In genomic region chr16:65197203-65197844, GRCm38 (mm10) we compare ENCODE assay signal across 32 mouse cellular contexts.
DNase-seq lines count a peak whose midpoint lies in the region; ATAC-seq and TF ChIP-seq lines count a peak whose summit lies in the region.
"Had no signal": no experiment of that assay in that cellular context is flagged by ENCODE, and none has a peak within 500 bp of the region (broad histone marks: within the 10 kb centered on the region; RNA-seq: fewer than 3 reads in every experiment).

No protein-coding gene starts in this region.

- H3K4me3 ChIP-seq in limb, embryonic 14.5 days (replicated peaks; ENCODE audit: low read length), result no peak overlapping the region
- H3K4me3 ChIP-seq in limb, embryonic 10.5 days, result no peak overlapping the region
- H3K4me3 ChIP-seq: embryonic facial prominence, embryonic 12.5 days; gastrocnemius, adult 2 months; heart, adult 2 months; heart, embryonic 12.5 days; layer of hippocampus, adult 2 months; myocyte; neural tube, embryonic 12.5 days had no signal

- no peak for ATAC-seq in limb, embryonic 14.5 days (ENCODE audit: low FRiP score, low read depth)
- peak; percentile 38 to 41; a peak in 1 of 4 replicates for ATAC-seq in hematopoietic stem cell, adult 5-6 weeks (replicated peaks in 1 of 2; ENCODE audit: insufficient read depth in 1 of 2, low FRiP score in 2 of 2, low TSS enrichment in 1 of 2, low read depth in 1 of 2, poor library complexity in 2 of 2, severe bottlenecking in 2 of 2)
- ATAC-seq: forebrain, embryonic 16.5 days; intestine, postnatal 0 days; midbrain, embryonic 16.5 days had no signal

- H3K4me1 ChIP-seq in limb, embryonic 14.5 days (ENCODE audit: control insufficient read depth, insufficient read depth, low read length), result 0 out of 2 replicates have a peak, but pooled peaks cover 3% of the 10 kb centered on the region
- no peaks in the 10 kb centered on the region for H3K4me1 ChIP-seq in limb, embryonic 10.5 days
- H3K4me1 ChIP-seq: embryonic facial prominence, embryonic 12.5 days; heart, embryonic 12.5 days; neural tube, embryonic 12.5 days had no signal

- H3K4me2 ChIP-seq in limb, embryonic 14.5 days (replicated peaks; ENCODE audit: low read depth, low read length, severe bottlenecking), result no peak overlapping the region
- H3K4me2 ChIP-seq: embryonic facial prominence, embryonic 12.5 days; heart, embryonic 12.5 days; hindbrain, embryonic 14.5 days; midbrain, embryonic 11.5 days; neural tube, embryonic 12.5 days had no signal

- no peak for TF ChIP-seq POLR2A in limb, embryonic 14.5 days (IDR thresholded peaks at IDR 0.05; ENCODE audit: borderline replicate concordance, extremely low read depth, insufficient read depth, insufficient read length)

- peak; percentile 70 for DNase-seq in limb, embryonic 14.5 days (ENCODE audit: low spot score)
- no peak for DNase-seq in limb, embryonic 10.5 days (ENCODE audit: low spot score)
- DNase-seq in lung, postnatal 36 days, result peak; percentile 23
- DNase-seq in lung, adult 18-20 months, result no peak
- DNase-seq in right cerebral cortex, postnatal 14 days, result no peak
- no peak for DNase-seq in kidney, postnatal 4 days
- DNase-seq in B cell, adult 2 months, result no peak
- DNase-seq: adrenal gland, adult 2 months; adrenal gland, postnatal 36 days; cerebellum, adult 8-10 months; cerebellum, postnatal 25 days; gastrocnemius, adult 2 months; gastrocnemius, postnatal 36 days; heart, adult 2 months; heart, postnatal 4 days; kidney, postnatal 25 days; left cerebral cortex, postnatal 4 days; liver; lung, adult 2 months; thymus, postnatal 14 days had no signal

- no peaks in the 10 kb centered on the region for H3K27me3 ChIP-seq in limb, embryonic 14.5 days (ENCODE audit: control insufficient read depth, insufficient read depth, low read length)
- no peaks in the 10 kb centered on the region for H3K27me3 ChIP-seq in limb, embryonic 10.5 days (ENCODE audit: low read depth, poor library complexity, severe bottlenecking)
- H3K27me3 ChIP-seq: embryonic facial prominence, embryonic 12.5 days; heart, embryonic 12.5 days; neural tube, embryonic 12.5 days had no signal

- no peaks in the 10 kb centered on the region for H3K9me3 ChIP-seq in limb, embryonic 14.5 days (ENCODE audit: control insufficient read depth, low read length)
- no peaks in the 10 kb centered on the region for H3K9me3 ChIP-seq in limb, embryonic 10.5 days (replicated peaks)
- H3K9me3 ChIP-seq: embryonic facial prominence, embryonic 12.5 days; heart, embryonic 12.5 days; neural tube, embryonic 12.5 days had no signal

- no peak overlapping the region for H3K9ac ChIP-seq in limb, embryonic 14.5 days (ENCODE audit: low read depth, low read length, severe bottlenecking)
- H3K9ac ChIP-seq: embryonic facial prominence, embryonic 12.5 days; heart, embryonic 12.5 days; hindbrain, embryonic 14.5 days; neural tube, embryonic 12.5 days had no signal

- WGBS in limb, embryonic 14.5 days, result 83% methylated on average over 3 of the region's 3 CpGs
- 93% methylated on average over 3 of the region's 3 CpGs for WGBS in limb, embryonic 10.5 days

- no peaks in the 10 kb centered on the region for H3K36me3 ChIP-seq in limb, embryonic 14.5 days (ENCODE audit: control insufficient read depth, insufficient read depth, low read length)
- no peaks in the 10 kb centered on the region for H3K36me3 ChIP-seq in limb, embryonic 10.5 days
- H3K36me3 ChIP-seq: embryonic facial prominence, embryonic 12.5 days; heart, embryonic 12.5 days; neural tube, embryonic 12.5 days had no signal

- H3K27ac ChIP-seq in limb, embryonic 14.5 days (replicated peaks; ENCODE audit: low read depth, low read length), result no peak overlapping the region
- no peak overlapping the region for H3K27ac ChIP-seq in limb, embryonic 10.5 days
- H3K27ac ChIP-seq: embryonic facial prominence, embryonic 12.5 days; gastrocnemius, adult 2 months; heart, adult 2 months; hindbrain, embryonic 14.5 days; layer of hippocampus, adult 2 months; macrophage; neural tube, embryonic 12.5 days had no signal

Comparison
In these comparisons a context has a peak if more than half of its experiments do, and no peak if none do; other contexts are left out.
1. DNase-seq: peak in limb, embryonic 14.5 days (single experiment) and lung, postnatal 36 days (single experiment); none in limb, embryonic 10.5 days (single experiment), lung, adult 18-20 months (0 of 2), right cerebral cortex, postnatal 14 days (single experiment), kidney, postnatal 4 days (0 of 2) and B cell, adult 2 months (0 of 2).